Mouse (Mus musculus) testis, adult 2 months (tissue): ENCODE results near the gene Fbxo44.

Source experiments
- CTCF ChIP-seq: fragments of 200-500 bp; IDR thresholded peaks from 2 replicates; pipeline ENCODE4 v1.5.1; 2012; ENCODE audit warnings: low read depth, mild to moderate bottlenecking, inconsistent platforms, low read length, moderate library complexity; ENCODE audit not compliant: control insufficient read depth, insufficient read depth, insufficient replicate concordance
- POLR2A ChIP-seq: fragments of 200-500 bp; IDR thresholded peaks from 2 replicates; pipeline ENCODE4 v1.6.1; 2012; ENCODE audit warnings: low read depth, mild to moderate bottlenecking, inconsistent platforms, low read length, moderate library complexity; ENCODE audit not compliant: control insufficient read depth

- peak; percentile 88; the same call in 1 of the 2 replicates for TF ChIP-seq CTCF
- TF ChIP-seq POLR2A, result no peak
Measured at GRCm38 (mm10) chr4:148185819-148186218, 25.5 kb upstream of the Fbxo44 start.
